Mouse (Mus musculus) cortical plate, adult 2 months (tissue): ENCODE measurements at regions not wholly inside any gene's neighbourhood (a gene's known extent, or its start where the extent isn't known, plus 50 kb on each side); places are given as distances from the start of the nearest gene placed in this dataset.

Experiments used
- H3K27ac ChIP-seq: fragments of 200-500 bp; 2 replicates; pipeline ENCODE4 v1.5.1; 2012; ENCODE audit warnings: low read length, control low read depth, inconsistent platforms; ENCODE audit not compliant: insufficient read depth
- H3K4me1 ChIP-seq: fragments of 200-500 bp; 2 replicates; pipeline ENCODE4 v1.6.1; 2011; ENCODE audit warnings: low read length; ENCODE audit not compliant: control insufficient read depth, insufficient read depth
- H3K4me3 ChIP-seq: fragments of 200-500 bp; 2 replicates; pipeline ENCODE4 v1.5.1; 2011; ENCODE audit warnings: mild to moderate bottlenecking, low read length, control low read depth; ENCODE audit not compliant: insufficient read depth
- CTCF ChIP-seq: fragments of 200-500 bp; IDR thresholded peaks from 2 replicates; pipeline ENCODE4 v1.5.1; 2011; ENCODE audit warnings: mild to moderate bottlenecking, control low read depth, low read length; ENCODE audit not compliant: insufficient read depth; ENCODE audit errors: extremely low read depth
- POLR2A ChIP-seq: fragments of 200-500 bp; IDR thresholded peaks from 2 replicates; pipeline ENCODE4 v1.6.1; 2011; ENCODE audit warnings: mild to moderate bottlenecking, low read length, control low read depth; ENCODE audit not compliant: insufficient read depth; ENCODE audit errors: extremely low read depth

- Histone ChIP-seq H3K27ac (no peak overlapping the region), H3K4me1 (no peaks in the 10 kb centered on the region), H3K4me3 (no peak overlapping the region)
- TF ChIP-seq CTCF (no peak), POLR2A (no peak)
Observed at GRCm38 (mm10) chr4:55134339-55134738, 189.5 kb downstream of the Zfp462 start.

GRCm38 (mm10) chr4:55134791-55135190, 189.9 kb downstream of the Zfp462 start:
- Histone ChIP-seq H3K4me3 (no peak overlapping the region), H3K4me1 (no peaks in the 10 kb centered on the region), H3K27ac (no peak overlapping the region)
- no peak for TF ChIP-seq POLR2A
- no peak for TF ChIP-seq CTCF

- Histone ChIP-seq H3K27ac (no peak overlapping the region), H3K4me1 (no peaks in the 10 kb centered on the region), H3K4me3 (no peak overlapping the region)
- no peak for TF ChIP-seq POLR2A
- TF ChIP-seq CTCF, result no peak
Observed at GRCm38 (mm10) chr4:55136283-55136682, 191.4 kb downstream of the Zfp462 start.

GRCm38 (mm10) chr4:55137781-55138394, 193.0 kb downstream of the Zfp462 start:
- Histone ChIP-seq H3K4me1 (no peaks in the 10 kb centered on the region), H3K4me3 (no peak overlapping the region), H3K27ac (no peak overlapping the region)
- TF ChIP-seq CTCF (no peak), POLR2A (no peak)

GRCm38 (mm10) chr4:55141317-55141716, 196.5 kb downstream of the Zfp462 start:
- Histone ChIP-seq H3K27ac (no peak overlapping the region), H3K4me1 (no peaks in the 10 kb centered on the region), H3K4me3 (no peak overlapping the region)
- no peak for TF ChIP-seq CTCF
- TF ChIP-seq POLR2A, result no peak

- Histone ChIP-seq H3K4me3 (no peak overlapping the region), H3K4me1 (no peaks in the 10 kb centered on the region), H3K27ac (no peak overlapping the region)
- TF ChIP-seq POLR2A (no peak), CTCF (no peak)
Observed at GRCm38 (mm10) chr4:55141923-55142732, 197.3 kb downstream of the Zfp462 start.

- Histone ChIP-seq H3K4me1 (no peaks in the 10 kb centered on the region), H3K27ac (no peak overlapping the region), H3K4me3 (no peak overlapping the region)
- TF ChIP-seq POLR2A (no peak), CTCF (no peak)
Observed at GRCm38 (mm10) chr4:55143400-55143799, 198.6 kb downstream of the Zfp462 start.

GRCm38 (mm10) chr4:55144995-55145394, 200.1 kb downstream of the Zfp462 start:
- no peaks in the 10 kb centered on the region for H3K4me1 ChIP-seq
- no peak for TF ChIP-seq POLR2A
- no peak for TF ChIP-seq CTCF
- no peak overlapping the region for H3K27ac ChIP-seq
- no peak overlapping the region for H3K4me3 ChIP-seq

- no peak overlapping the region for H3K27ac ChIP-seq
- no peak overlapping the region for H3K4me3 ChIP-seq
- TF ChIP-seq CTCF, result no peak
- no peak for TF ChIP-seq POLR2A
- no peaks in the 10 kb centered on the region for H3K4me1 ChIP-seq
Observed at GRCm38 (mm10) chr4:55145968-55146367, 201.1 kb downstream of the Zfp462 start.

GRCm38 (mm10) chr4:55148380-55148779, 201.5 kb upstream of the Rad23b start:
- no peak overlapping the region for H3K4me3 ChIP-seq
- no peak overlapping the region for H3K27ac ChIP-seq
- no peak for TF ChIP-seq POLR2A
- TF ChIP-seq CTCF, result no peak
- no peaks in the 10 kb centered on the region for H3K4me1 ChIP-seq
